Mouse (Mus musculus) brown adipose tissue, adult 24 weeks (tissue): ENCODE measurements around the gene Ibtk. TPM values are rescaled to one million over a fixed set of nuclear protein-coding genes. Genes with fewer than 3 reads are reported as not detected.

Experiments
- H3K27ac ChIP-seq: fragments of 200-500 bp; replicated peaks from 2 replicates; pipeline ENCODE4 v1.5.1; 2012; ENCODE audit warnings: low read depth, mild to moderate bottlenecking, low read length
- H3K4me1 ChIP-seq: fragments of 200-500 bp; 2 replicates; pipeline ENCODE4 v1.6.1; 2012; ENCODE audit warnings: low read length, mixed read lengths; ENCODE audit not compliant: control insufficient read depth, insufficient read depth, insufficient read length
- H3K4me3 ChIP-seq: fragments of 200-500 bp; 2 replicates; pipeline ENCODE4 v1.5.1; 2012; ENCODE audit warnings: low read depth, mild to moderate bottlenecking, low read length, moderate library complexity; ENCODE audit not compliant: insufficient read depth
- polyA plus RNA-seq: library from polyadenylated mRNA; stranded (reverse); fragments of >200 nt; gene quantifications from 2 replicates; pipeline ENCODE4 v1.2.4, GENCODE M21; 2012; ENCODE audit not compliant: missing spikeins, insufficient read depth, insufficient read length

The Ibtk gene
- polyA plus RNA-seq, 1 experiment: 7.0 TPM

DNA sequence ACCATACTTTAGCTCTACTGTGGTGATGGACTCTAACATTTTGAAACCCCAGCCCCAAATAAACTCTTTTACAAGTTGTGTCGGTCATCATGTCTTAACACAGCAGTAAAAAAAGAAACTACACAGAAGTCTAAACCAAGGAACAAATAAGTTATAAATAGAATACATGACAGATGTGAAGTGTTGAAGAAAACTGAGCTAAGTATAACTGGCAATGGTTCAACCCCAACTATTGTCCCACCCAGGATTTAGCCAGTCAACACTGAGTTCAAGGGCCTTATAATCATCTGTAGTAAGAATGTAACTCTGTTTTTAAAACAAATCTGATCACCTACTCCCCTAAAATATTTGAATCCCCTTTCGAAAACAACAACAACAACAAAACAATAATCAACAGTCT lies 3.6 kb downstream of the Ibtk start:
- no peak overlapping the region for H3K4me3 ChIP-seq
- peaks cover 3% of the 10 kb centered on the region; the same call in 1 of the 2 replicates for H3K4me1 ChIP-seq
- no peak overlapping the region for H3K27ac ChIP-seq

DNA sequence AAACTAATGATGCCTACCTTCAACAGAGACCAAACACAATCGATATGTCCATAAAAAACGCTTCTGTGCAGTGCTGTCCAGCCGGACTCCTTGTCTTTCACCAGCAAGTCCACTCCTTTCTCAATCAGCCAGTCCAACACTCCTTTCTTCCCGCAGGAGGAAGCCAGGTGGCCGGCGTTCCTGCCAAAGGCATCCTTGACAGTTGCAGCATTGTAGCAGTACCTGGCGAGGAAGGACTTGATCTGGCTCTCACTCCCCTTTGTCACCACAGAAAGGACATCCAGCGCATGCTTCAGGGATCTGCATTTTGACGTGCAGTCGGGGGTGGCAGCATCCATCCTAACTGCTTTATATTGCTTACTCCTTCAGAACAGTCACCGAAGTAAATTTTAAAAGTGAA lies 5.8 kb downstream of the Ibtk start:
- Histone ChIP-seq H3K4me3 (no peak overlapping the region), H3K27ac (no peak overlapping the region), H3K4me1 (no peaks in the 10 kb centered on the region)

DNA sequence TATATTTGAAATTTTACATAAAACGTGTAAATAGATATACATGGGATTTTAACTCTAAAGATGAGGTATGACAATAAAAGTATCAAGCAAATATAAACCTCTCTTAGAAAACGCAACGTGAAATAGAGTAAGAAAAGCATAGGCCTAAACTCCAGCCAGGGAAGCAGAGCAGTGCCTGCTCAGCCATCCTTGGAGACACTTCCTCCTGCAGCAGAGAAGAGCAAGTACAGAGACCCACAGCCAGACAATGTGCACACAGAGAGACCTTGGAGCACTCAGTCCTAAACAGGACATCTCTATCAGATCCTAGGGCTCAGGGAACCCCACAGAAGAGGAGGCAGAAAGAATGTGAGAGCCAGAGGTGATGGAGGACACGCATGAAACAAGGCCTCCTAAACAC lies 7.0 kb downstream of the Ibtk start:
- Histone ChIP-seq H3K4me1 (no peaks in the 10 kb centered on the region), H3K4me3 (no peak overlapping the region), H3K27ac (no peak overlapping the region)

DNA sequence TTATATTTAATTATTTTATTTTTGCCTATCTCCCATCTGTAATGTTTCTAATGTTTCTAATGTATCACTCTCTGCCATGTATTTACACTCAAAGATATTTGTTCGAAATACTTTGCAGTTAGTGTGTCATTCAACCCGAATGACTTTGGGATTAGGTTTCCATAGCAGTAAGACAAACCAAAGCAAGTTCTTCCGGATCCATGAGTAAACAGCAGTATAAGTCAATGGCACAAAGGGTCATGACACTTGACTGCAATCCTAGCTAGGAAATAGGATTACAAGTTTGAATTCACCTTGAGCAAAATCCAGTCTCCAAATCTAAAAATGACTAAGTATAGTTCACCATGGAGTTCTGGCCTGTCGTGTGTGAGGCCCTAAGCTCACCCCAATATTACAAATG lies 9.9 kb downstream of the Ibtk start:
- no peak overlapping the region for H3K4me3 ChIP-seq
- no peaks in the 10 kb centered on the region for H3K4me1 ChIP-seq
- no peak overlapping the region for H3K27ac ChIP-seq

DNA sequence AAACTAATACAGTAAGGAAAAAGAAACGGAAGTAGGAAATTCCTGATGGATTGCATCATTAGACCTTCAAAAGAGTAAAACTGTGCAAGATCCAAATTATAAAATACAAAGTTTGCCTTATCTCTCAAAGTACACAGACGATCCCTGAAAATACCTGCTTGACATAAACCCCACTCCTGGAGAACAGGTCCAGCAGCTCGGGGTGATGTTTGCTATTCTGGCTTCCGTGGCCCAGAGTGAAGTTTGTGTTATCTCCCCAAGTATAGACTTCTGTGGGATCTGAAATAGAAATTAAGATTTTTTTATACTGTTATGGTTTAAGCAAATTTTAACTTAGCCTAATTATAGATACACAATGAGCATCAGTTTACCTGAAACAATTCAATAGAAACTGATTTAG lies 14.3 kb downstream of the Ibtk start:
- Histone ChIP-seq H3K27ac (no peak overlapping the region), H3K4me3 (no peak overlapping the region), H3K4me1 (no peaks in the 10 kb centered on the region)

DNA sequence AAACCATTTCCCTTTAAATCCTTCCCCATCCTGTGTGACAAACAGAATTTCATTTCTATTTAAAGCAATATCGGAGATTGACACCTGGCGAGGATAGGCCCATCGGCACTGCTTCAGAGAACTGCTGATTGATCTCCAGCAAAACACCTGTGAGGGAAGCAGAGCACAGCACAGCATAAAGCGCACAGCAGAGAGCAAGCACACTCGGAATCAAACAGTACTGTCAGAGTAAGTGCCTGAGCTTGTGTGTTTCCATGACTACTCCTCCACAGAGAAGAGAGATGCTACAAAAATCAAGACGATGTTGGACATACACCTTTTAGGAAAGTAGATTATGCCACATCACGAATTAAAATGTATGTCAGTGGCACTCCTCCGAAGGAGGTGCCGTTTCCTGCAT lies 25.1 kb downstream of the Ibtk start:
- no peak overlapping the region for H3K4me3 ChIP-seq
- H3K27ac ChIP-seq: no peak overlapping the region
- no peaks in the 10 kb centered on the region for H3K4me1 ChIP-seq

DNA sequence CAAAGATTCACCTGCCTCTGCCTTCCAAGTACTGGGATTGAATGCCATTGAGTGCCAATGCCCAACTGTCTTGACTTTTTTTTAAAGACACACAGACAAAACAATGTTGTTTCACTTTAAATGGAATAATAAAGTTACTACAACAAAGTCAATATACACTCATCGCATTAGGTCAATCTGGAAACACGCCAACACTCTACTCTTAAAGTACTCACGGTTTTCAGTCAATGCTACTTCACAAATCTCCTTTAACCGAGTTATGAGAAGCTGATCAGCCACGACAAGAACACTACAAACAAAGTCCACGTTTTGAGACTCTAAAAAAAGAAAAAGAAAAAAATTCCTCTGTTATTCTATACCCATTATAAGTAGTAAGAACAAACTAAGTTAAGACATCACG lies 31.8 kb downstream of the Ibtk start:
- Histone ChIP-seq H3K27ac (no peak overlapping the region), H3K4me1 (no peaks in the 10 kb centered on the region)

DNA sequence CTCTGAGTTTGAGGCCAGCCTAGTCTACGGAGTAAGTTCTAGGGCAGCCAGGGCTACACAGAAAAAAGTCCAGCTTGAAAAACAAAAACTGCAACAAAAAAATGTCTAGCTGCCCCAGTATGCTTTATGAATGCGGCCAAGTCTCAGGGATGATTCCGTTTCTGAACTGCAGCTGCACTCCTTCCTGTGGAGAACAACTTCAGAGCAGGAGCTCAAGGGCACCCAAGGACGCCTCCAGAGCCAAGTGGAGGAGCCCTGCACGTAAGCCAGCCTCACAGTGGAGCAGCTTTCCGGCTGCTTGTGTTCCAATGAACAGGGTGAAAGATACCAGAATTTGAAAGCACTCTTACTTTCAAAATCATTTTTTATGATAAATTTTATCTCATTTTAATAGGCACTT lies 41.8 kb downstream of the Ibtk start:
- Histone ChIP-seq H3K4me1 (no peaks in the 10 kb centered on the region), H3K27ac (no peak overlapping the region), H3K4me3 (no peak overlapping the region)

More for the DNA sequence above, 31.8 kb downstream of the Ibtk start:
- no peak overlapping the region for H3K4me3 ChIP-seq

DNA sequence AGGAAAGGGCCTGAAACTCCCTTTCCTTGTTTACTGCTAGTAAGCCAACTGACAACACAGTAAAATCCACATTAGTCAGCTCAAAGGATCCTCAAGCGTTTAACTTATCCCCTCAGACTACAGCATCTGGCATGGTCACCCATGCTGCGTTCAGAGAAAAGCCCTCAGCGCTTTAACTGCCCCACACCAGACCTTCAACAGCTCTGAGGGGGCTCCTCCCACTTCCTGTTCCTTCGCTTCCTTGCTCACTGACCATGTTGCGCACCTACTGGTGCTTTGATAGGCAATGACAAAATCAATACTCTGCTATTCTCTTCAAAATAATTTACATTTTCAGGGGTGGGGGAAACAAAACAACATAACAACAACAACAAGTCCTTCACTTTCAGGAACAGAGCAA lies 47.2 kb downstream of the Ibtk start:
- Histone ChIP-seq H3K27ac (no peak overlapping the region), H3K4me3 (no peak overlapping the region), H3K4me1 (no peaks in the 10 kb centered on the region)

DNA sequence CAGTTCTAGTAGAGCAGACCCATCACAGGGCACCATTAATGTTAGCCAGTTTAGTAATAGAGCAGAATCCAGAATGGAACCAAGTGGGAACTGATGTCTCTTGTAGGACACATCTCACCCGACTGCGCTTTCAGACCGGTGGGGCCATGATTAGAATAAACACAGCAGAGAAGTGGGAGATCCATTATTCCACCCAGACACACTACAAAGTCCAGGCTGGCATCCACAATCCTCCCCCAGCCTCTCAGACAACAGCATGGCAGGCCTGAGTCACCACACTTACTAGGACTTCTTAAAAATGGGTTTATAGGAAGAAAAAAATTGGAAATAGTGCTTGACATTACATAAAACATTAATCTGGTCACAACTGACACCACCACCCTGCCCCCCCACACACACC lies 53.5 kb downstream of the Ibtk start:
- Histone ChIP-seq H3K4me3 (no peak overlapping the region), H3K4me1 (no peaks in the 10 kb centered on the region), H3K27ac (no peak overlapping the region)

DNA sequence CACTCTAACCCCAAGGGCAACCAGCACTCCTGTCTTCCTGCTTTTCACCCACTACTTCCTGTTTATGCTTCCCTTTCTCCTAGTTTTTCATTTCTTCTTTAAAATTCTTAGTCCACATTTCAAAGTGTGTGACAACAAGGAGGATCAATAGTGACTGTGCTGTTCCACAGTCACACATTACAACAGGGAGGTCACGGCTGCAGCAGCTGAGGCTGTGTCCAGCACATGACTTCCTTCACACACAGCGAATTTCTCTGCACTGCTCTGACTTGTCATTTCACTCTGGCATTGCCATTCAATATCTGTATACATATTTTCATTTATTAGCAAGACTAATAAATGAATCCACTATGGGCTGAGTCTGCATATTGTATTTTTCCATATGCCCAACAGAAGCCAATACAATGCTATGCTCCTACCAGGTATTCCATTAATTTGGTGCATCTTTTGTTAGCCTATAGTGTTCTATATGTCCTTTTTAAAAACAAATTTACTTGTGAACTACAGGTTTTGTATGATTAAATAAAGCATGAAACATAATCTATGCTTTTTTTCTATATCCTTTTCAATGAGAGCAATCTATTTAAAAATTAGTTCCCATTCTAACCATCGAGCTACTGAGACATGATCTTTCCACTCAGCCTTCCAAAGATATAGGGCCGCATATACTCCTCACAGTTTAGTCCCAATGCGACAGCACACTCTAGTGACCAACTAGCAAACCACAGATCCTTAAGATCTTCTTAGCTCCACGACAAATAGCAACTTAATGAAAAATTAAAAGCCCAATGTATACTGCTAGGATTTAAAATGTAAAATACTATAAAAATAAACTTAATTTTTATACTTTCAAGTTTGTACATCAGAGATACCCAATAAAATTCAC lies 55.7 kb downstream of the Ibtk start:
- Histone ChIP-seq H3K27ac (no peak overlapping the region), H3K4me1 (no peaks in the 10 kb centered on the region), H3K4me3 (no peak overlapping the region)

DNA sequence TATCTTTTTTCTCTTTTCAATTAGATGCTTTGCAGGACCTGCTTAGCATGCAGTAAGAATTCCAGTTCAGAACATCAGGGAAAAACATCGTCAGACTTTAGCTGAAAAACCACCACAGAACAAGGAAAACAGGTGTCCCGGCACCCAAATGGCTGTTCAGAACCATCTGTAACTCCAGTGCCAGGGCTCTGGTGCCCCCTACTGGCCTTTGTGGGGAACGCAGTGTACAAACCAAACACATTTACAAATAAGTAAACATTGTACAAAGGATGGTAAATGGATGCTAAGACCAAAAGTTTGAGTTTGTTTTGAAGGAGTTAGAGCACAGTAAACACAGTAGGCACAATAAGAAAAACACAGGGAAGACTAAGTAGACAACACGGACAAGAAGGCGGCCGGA lies 64.1 kb downstream of the Ibtk start:
- H3K27ac ChIP-seq: no peak overlapping the region
- no peaks in the 10 kb centered on the region for H3K4me1 ChIP-seq
- no peak overlapping the region for H3K4me3 ChIP-seq

DNA sequence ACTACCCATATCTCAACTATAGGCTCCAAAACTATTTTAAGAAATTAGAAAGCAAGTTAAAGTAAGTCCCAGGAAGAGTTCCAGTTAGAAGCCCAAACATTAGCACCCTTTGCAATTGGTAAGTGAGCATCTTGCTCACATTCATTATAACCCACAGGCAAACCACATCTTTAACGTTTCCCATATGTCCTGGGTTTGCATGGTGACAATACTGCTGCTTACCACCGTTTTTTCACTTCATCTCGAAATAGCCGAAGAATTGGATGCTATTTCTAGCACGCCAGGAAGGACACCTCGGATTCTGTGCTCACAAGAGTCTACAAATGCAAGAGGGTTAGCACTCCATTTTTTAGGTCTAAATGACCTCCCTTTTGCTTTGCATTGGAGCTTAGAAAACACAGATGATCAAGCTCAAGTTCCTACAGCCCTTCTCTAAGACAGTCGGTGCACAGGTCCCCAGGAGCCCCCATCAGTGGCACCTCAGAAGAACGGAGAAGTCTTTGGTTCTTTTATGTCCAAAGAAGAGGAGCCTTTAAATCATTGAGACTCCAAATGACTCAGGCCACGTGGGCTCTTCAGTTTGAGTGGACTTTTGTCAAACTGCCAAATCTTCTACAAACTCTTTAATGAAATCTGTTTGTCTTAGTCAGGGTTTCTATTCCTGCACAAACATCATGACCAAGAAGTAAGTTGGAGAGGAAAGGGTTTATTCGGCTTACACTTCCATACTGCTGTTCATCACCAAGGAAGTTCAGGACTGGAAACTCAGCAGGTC lies 73.8 kb downstream of the Ibtk start:
- no peaks in the 10 kb centered on the region for H3K4me1 ChIP-seq
- H3K27ac ChIP-seq: no peak overlapping the region
- H3K4me3 ChIP-seq: no peak overlapping the region

DNA sequence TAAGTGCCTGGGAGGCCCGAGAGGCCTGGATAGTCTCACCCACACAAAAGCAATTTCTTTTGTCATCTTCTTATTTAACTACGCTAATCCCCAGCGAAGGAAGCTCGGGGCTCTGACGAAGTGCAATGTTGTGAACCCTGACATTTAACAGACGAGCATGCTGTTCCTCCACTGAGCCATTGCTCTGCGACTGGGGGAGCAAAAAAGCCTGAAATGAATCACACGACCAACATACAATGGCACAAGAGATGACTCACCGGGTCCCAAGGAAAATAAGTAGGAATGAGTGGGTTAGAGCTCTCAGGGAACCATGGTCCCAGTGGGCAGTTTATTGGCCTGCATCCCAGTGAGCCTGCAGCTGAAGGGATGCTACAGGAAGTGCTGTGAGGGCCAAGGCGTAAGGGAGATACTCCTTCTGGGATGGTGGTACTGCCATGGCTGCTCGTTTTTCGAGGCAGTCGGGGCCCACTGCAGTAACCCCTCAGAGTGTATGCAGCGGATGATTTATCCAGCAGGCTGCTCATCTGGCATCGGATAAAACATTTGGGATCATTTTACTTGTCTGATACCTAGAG lies 75.1 kb downstream of the Ibtk start:
- Histone ChIP-seq H3K4me3 (no peak overlapping the region), H3K27ac (no peak overlapping the region), H3K4me1 (no peaks in the 10 kb centered on the region)

DNA sequence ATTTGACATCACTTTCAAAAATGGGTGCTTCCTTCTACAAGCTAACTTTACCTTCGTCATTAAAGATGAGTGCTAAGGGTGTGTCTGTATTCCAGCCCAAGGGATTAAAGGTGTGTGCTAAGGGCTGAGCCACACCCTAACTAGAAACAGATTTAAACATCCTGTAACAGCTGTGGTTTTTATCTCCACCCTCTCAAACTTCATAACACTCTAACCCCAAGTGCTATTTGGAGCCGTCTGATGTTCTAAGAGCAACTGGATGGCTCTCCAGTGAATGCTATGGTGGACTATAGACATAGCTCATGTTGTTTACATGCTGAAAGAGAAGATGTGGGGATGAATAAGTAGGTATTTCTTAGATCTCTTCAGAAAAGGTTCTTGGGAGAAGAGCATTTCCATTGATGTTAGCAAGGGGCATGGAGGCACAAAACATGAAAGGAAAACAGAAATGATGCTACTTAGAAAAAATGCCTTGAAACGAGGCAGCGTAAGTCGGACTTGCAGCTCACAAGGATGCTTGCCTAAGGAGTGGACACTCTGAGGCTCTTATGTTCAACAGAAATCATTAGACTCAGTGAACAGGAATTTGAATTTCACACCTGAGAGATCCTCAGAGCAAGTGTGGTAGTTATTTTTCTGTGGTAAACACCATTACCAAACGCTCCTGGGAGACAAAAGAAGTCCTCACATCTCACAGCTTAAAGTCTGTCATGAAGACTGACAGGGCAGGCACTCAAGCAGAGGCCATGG lies 77.4 kb downstream of the Ibtk start:
- Histone ChIP-seq H3K4me1 (no peaks in the 10 kb centered on the region), H3K4me3 (no peak overlapping the region), H3K27ac (no peak overlapping the region)
